Mouse (Mus musculus) v-Abl transformed pro-B cells (cell line): ENCODE data around the gene Wdr89.
"Not testable (repeated sequence)": the region's sequence is repeated elsewhere in the genome, so short reads cannot be mapped to it uniquely, and the experiment has no call there.

Experiments
- in situ Hi-C, 2 experiments: fragments of 400-800 bp; cut with MboI; formaldehyde crosslinking; loops; one replicate each; pipeline ENCODE4 v1.15.1; 2025; ENCODE audit not compliant: unreplicated experiment in 2 of 2

Wdr89 gene

DNA sequence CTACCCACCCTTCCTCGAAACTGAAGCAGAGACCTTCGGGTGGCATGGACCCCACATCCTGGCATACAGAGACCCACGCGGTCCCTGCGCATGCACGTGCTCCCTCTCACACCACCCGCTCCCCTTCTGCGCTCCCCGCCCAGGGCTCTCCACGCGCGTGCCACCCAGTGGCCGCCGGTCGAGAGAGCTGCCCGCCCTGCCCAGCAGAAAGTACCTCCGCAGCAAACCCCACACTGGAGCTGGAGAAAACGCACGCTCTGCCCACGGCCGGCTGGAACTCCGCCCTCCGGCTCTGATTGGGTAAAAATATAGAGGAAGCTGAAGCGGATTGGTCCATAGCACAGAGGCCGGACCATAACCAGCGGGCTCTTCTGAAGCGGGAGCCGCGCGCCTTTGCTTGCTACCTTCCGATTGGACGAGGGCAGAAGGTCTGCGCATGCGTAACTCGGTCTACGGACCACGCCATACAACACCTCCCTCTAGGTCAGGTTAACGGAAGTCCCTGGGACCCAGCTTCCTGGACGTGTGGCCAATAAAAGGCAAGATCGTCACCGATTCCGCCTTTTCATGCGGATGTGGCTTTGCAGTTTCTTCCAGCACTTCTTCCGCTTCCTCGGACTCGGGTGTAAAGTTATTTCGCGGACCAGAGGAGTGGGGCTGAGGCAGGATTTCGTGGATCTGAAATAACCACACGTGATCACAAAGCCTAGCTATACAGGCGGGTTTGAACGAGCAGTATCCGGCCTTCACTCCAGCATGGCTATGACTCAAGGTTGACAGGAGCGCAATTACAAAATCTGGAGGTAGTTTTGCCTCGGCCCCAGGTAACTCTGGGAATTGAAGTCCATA is at the start of gene Wdr89:
TSS of gene Wdr89 (minus strand) at position 280 of the 849 bp plus-strand sequence.
- in situ Hi-C loops: loop anchor here (5.0 to 10.0 kb wide), 3 partner anchors 53 to 387 kb away; no protein-coding TSS in a partner anchor

DNA sequence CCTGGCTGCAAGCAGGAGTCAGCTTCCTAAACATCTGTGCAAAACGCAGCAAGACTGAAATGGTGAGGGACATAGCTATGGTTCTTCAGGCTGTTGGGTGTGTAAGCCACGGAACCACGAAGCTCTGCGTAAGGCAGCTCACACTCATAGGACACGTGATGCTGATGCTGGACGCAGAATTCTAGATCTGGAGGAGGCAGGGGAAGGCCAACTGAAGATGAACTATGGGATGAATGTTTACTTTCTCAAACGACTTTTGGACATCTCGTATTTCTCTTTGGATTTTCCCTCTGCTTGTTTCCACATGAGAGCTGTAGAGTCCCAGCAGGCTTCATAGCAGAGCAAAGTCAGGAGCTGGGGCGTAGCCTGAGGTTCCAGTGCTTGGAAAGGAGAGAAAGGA is 44.3 kb upstream of the Wdr89 start:
- in situ Hi-C loops: no loop called here

DNA sequence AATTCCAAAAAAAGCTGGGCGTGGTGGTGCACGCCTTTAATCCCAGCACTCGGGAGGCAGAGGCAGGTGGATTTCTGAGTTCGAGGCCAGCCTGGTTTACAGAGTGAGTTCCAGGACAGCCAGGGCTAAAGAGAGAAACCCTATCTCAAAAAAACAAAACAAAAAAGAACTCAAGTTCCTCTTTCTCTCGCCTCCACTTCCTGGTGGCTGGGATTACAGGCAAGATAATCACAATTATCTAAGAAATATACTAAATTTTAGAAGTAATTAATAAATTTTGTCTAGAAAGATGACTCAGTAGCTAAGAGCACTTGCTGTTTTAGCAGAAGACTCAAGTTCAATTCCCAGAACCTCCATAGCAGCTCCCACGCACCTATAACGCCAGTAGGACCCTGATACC is 43.6 kb upstream of the Wdr89 start:
- in situ Hi-C loops: not testable (repeated sequence)

DNA sequence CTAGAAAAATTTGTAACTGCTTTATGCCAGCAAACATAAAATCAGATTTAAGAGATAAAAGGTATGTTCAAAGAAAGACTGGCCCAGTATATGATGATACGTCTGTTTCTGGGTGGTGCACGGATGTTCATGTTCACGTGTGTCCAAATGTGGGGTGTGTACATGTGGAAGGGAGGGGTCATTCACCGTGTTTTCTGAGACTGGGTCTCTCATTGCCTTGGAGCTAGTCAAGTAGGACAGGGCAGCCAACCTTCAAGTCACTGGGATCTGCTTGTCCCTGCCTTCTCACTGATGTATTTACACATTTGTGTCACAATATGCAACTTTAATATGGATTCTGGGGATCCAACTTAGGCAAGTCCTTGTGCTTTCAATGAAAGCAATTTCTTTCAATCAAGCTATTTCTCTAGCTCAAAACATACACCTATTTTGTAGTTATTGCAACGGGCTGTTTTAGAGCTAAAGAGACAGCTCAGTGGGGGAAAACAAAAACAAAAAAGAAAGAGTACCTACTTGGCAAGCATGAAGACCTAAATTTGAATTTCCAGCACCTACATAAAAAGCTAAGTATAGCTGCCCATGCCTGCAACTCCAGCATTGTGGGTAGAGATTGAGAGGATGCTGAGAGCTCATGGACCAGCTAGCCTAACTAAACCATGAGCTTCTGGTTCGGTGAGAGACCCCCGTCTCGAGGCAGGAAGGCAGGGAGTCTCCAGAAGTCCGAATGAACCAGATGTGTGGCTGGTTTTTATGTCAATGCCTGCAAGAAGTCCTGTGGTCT is 41.4 kb upstream of the Wdr89 start:
- in situ Hi-C loops: no loop called here

DNA sequence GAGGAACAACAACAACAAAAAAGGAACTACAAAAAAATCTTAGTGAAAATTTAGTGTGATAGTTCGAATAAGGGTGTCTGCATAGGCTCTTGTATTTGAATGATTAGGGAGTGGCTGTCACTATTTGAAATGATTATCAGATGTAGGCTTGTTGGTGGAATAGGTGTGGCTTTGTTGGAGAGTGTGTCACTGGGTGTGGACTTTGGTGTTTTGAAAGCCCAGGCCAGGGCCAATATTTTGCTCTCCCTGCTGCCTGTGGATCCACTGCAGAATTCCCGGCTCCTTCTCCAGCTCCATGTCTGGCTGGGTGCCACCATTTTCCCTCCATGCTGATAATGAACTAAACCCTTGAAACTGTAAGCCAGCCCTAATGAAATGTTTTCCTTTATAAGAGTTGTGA is 40.2 kb upstream of the Wdr89 start:
- in situ Hi-C loops: no loop called here

DNA sequence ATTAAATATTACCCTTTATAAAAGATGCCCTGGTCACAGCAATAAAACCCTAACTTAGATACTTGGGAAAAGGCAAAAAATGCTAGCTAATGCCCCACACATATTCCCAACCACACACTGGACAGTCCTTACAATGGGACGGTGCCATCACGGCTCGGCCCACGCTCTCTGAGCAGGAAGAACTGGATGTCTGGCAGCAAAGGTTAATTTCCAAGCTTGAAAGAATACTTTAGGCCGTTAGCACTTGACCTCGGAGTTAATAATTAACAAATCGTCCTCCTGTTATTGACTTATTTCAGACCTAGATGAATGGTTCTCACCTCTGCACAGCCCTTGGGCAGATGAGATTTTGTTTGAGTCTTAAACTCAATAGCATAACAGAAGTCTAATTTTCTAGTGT is 37.3 kb upstream of the Wdr89 start:
- in situ Hi-C loops: no loop called here

DNA sequence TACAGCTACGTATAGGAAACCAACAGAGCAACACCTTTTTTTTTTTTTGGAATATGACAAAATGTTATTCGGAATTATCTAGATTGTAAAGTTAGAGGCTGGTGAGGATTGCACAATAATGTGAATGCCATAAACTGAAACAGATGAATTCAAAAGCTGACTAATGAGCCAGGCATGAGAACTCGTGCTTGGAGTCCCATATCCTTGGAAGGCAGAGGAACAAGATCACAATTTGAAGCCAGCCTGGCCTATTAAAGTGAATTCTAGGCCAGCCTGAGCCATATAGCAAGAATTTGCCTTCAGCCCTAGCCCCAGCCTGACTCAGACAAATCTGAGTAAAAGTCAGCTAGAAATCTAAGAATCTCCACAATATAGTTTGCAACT is 33.4 kb upstream of the Wdr89 start:
- in situ Hi-C loops: no loop called here

DNA sequence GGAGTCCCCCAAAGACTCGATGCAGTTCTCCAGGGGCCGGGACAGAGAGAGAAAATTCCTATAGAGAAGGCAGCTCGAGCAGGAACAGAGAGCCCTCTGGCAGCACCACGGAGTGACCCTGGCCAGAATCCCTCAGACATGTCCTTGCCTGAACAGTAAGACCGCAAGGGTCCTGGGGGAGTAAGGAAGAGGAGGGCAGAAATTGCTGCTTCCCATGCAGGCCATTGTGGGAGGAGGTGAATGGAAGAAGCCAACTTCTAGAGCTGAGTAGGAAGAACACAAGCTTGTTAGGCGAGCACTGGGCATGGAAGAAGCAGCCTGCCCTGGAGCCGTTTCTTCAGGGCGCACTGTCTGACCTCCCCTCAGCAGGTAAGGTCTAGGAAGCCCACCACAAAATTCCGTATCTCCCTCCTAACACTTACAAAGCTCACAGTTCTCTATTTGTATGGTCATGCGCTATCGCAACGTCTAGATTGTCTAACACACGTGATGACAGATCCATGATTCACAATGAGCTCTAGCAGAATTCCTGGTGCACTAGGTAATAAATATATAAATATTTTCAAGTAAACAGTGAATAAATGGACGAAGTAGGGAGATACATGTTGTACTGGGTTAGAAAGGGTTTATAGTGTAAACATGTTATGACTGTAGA is 32.9 kb upstream of the Wdr89 start:
- in situ Hi-C loops: no loop called here

DNA sequence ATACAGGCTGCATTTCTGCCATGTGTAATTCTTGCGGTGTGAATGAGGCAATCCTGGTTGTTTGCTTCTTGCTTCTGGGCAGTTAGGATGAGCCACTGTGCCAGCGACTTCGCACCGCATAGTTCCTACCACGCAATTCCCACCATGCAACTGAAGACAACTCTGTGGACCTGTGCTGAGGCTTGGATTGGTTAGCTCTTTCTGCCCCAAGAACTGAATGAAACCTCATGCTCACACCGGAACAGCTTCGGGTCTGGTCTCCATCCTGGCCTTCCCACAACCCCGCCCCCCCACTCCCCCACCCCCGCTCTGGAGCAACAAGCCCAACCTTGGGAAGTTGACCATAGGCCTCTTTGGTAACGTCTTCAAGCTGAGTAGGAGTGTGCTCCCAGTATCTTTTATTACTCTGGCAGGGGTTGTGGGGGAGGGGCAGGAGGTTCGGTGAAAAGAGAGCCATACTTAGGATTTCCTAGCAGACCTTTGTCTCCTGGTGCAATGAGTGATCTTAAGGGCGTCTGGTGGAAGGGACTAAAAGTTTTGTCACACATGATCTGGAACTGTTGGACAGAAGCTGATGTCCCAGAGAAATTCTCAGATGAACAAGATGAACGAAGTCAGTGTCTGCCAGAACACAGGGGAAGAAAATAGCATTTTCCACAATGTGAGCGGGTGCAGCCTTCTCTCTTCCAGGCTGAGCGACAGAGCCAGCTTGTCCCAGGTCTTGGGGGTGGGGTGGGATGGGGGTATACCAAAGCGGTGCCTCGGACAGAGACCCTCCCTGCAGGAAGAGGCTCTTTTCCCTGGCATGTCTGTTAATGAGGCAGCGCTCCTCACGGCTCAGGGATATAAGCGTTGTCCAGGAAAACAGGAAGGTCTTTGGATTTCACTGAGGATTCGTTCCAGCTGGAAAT is 32.1 kb upstream of the Wdr89 start:
- in situ Hi-C loops: no loop called here

DNA sequence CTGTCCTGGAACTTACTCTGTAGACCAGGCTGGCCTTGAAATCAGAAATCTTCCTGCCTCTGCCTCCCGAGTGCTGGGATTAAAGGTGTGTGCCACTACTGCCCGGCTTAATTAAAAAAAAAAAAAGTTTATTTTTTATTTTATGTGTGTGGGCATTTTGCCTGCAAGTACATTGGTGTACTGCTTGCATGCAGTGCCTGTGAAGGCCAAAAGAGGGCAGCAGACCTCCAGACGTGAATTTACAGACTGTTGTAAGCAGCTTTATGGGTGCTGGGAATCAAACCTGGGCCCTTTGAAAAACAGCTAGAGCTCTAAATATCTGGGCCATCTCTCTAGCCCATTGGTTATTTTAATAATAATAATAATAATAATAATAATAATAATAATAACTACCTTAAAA is 29.4 kb upstream of the Wdr89 start:
- in situ Hi-C loops: no loop called here

DNA sequence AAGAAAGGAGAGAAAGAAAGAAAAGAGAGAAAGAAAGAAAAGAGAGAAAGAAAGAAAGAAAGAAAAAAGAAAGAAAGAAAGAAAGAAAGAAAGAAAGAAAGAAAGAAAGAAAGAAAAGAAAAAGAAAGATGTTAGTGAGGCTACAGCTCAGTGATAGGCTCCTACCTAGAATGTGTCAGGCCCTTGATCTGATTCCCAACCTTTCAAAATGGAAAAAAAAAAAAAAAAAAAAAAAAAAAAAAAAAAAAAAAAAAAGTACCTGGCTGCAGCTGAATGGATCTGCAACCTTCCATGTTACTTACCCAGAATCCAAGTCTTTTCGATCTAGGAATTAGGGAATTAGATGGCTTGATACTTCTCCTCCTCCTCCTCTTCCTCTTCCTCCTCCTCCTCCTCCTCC is 26.5 kb upstream of the Wdr89 start:
- in situ Hi-C loops: not testable (repeated sequence)

DNA sequence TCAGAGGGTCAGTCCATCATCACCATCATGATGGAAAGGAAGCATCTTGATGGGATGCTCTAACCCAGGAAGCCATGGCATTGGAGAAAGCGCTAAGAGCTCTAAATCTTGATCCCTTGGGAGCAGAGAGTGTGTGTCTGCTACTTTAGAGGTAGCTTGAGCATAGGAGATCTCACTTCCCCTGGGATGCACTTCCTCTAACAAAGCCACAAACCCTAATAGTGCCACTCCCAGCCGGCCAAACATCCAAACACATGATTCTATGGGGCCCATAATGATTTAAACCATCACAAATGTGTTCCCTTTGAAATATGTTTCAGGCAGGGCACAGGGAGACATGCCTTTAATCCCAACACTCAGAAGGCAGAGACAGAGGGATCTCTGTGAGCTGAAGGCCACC is 19.7 kb upstream of the Wdr89 start:
- in situ Hi-C loops: no loop called here

DNA sequence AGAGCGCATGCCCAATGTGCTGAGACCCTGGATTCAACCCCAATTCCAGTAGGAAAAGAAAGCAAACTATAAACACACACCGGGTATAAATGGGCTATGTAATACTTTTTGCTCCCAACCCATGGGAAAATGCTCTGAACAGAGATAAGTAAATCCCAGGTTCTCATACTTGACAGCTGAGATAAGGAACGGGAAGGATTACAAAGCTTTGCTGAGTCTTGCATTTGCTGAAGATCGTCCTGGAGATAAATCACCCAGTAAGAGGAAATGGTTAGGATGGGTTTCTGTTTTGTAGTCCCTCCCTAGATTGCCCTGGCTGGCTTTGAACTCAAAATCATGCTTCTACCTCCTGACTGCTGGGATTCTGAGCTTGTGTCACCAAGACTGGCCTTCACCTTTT is 18.0 kb upstream of the Wdr89 start:
- in situ Hi-C loops: no loop called here

DNA sequence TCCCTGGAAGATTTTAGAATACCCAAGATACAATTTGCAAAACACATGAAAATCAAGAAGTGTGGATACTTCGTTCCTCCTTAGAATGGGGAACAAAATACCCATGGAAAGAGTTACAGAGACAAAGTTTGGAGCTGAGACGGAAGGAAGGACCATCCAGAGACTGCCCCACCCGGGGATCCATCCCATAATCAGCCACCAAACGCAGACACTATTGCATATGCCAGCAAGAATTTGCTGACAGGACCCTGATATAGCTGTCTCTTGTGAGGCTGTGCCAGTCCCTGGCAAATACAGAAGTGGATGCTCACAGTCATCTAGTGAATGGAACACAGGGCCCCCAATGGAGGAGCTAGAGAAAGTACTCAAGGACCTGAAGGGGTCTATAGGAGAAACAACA is 14.7 kb upstream of the Wdr89 start:
- in situ Hi-C loops: not testable (repeated sequence)

DNA sequence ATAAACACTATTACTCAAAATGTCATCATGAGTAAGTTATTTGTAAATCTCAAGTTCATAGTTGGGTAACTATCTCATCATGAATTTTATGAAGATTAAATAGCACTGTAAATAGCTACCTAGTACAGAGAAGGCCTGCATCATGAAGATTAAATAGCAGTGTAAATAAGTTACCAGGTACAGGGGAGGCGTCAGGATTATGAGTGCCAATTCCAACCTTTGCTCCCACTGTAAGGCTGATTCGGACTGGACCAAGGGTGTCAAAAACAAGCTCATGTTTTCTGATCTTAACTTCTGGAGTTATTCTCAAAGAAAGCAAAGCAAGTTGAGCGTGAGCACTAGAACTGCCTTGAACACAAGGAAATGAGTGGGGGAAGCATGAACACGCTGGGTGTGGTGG is 14.3 kb upstream of the Wdr89 start:
- in situ Hi-C loops: no loop called here

DNA sequence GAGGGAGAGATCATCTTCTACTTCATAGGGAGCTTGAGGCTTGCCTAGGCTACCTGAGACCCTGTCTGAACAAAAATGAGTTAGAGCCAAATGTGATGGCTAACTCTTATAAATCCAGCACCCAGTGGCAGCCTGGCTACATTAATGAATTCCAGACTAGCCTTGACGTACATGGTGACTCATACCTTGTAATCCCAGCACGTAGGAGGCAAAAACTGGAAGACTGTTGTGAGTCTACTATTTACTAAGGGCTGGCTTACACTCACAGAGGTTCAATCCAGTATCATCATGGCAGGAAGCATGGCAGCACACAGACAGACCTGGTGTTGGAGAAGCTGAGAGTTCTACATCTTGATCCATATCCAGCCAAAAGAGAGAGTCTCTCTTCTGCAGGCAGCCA is 13.5 kb upstream of the Wdr89 start:
- in situ Hi-C loops: no loop called here

DNA sequence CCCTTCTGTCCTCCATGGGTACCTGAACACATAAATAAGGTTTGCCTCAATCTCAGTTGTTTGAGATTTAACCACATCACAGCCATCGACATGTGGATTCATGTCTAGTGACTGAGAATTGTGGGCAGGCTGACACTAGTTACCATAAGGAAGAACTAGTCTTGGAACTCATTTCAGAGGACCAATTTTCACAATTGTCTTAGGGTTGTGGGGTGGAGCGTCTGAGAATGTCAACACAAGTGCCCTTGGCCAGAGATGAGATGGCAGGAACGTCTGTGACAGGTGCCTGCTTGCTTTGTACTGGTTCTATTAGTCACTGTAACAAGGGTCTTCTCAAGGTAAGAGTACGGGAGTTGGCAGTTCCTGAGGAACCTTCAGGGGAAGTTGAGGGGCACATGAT is 11.8 kb upstream of the Wdr89 start:
- in situ Hi-C loops: no loop called here

DNA sequence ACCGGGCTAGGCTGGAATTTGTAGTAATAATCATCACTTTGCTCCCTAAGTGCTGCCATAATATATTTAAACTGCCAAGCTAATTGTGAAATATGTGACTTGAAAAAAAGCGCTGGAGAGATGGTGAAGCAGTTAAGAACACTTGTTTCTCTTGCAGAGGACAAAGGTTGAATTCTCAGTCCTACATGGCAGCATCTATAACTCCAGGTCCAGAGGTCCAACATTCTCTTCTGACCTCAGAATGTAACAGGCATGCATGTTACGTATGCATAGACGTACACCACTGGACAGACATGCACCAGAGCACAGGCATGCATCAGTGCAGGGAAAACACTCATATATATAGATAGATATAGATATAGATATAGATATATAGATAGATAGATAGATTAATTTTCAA is 9.1 kb upstream of the Wdr89 start:
- in situ Hi-C loops: loop anchor here in 1 of 2 experiments (5.0 kb wide), 1 partner anchor 94 kb away; no protein-coding TSS in a partner anchor

DNA sequence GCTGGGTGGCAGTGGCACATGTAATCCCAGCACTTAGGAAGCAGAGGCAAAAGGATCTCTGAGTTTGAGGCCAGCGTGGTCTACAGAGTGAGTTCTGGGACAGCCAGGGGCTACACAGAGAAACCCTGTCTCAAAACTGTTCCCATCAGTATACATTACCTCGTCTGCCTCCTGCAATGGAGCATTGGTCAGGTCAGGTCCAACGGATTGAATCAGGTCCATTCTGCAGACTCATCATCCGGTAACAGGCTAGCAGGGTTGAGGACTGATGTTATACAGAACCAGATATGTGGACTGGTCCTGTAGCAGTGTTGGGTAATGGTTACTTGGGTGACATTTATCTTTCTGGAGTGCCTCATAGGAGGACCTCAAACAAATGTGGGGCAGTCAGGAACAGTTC is 3.3 kb upstream of the Wdr89 start:
- in situ Hi-C loops: loop anchor here (5.0 kb wide), 1 partner anchor 50 kb away; no protein-coding TSS in a partner anchor

DNA sequence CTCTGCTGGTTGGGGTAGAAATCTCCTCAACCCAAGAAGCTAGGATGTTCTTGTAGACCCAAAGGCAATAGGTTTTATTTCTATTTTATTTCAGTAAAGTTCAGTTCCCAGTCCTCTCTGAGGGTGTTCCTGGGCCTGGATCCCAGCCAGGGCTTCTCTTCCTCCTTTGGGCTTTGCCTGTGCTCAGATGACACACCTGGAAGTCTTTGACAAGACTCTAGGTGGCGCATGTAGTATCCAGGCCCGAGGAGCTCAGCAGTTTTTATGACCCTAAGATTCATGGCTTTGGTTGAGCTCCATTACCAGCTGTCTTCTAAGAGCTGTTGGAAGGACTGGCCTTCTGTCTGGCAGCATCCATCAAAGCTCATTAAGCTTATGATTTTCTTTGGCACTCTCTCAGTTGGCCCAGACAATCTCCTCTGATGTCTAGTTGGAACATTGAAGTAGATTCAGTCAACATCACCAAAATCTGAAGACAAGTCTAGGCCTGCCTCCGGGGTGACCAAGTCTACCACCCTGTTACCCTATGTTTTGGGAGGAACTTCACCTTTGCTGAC is 2.5 kb upstream of the Wdr89 start:
- in situ Hi-C loops: loop anchor here (5.0 kb wide), 1 partner anchor 50 kb away; no protein-coding TSS in a partner anchor
